24 mouse cellular contexts compared by ENCODE assay signal in genomic region chr6:136558288-136559005, GRCm38 (mm10). TPM values are rescaled to one million over a fixed set of nuclear protein-coding genes. Genes with fewer than 3 reads are reported as not detected.
DNase-seq lines count a peak whose midpoint lies in the region; ATAC-seq and TF ChIP-seq lines count a peak whose summit lies in the region.
"Had no signal": no experiment of that assay in that cellular context is flagged by ENCODE, and none has a peak within 500 bp of the region (broad histone marks: within the 10 kb centered on the region; RNA-seq: fewer than 3 reads in every experiment).

No protein-coding gene starts in this region.

- peak overlapping the region; percentile 30; the same call in 1 of the 2 replicates for H3K27ac ChIP-seq in hindbrain, embryonic 12.5 days
- H3K27ac ChIP-seq in hindbrain, embryonic 14.5 days = no peak overlapping the region
- H3K27ac ChIP-seq in midbrain, embryonic 10.5 days (replicated peaks) = 0 out of 2 replicates have a peak overlapping the region, but pooled peaks have one; percentile 23
- no peak overlapping the region for H3K27ac ChIP-seq in midbrain, postnatal 0 days (ENCODE audit: low read depth, low read length)
- H3K27ac ChIP-seq in olfactory bulb, adult 2 months (ENCODE audit: insufficient read depth, low read depth, low read length) = peak overlapping the region; percentile 59; the same call in 1 of the 2 replicates
- H3K27ac ChIP-seq: embryonic facial prominence, embryonic 13.5 days; gastrocnemius, adult 2 months; heart, embryonic 15.5 days; limb, embryonic 12.5 days had no signal

- no peak for DNase-seq in hindbrain, embryonic 14.5 days (ENCODE audit: low spot score)
- no peak for DNase-seq in midbrain, embryonic 10.5 days (ENCODE audit: low spot score)
- no peak for DNase-seq in midbrain, postnatal 0 days (ENCODE audit: low spot score)
- DNase-seq in R1 (ENCODE audit: low read depth, low spot score) = peak; percentile 72
- DNase-seq in urinary bladder, postnatal 14 days (ENCODE audit: low spot score) = no peak
- DNase-seq: adrenal gland, adult 2 months; cerebellum, adult 11-12 months; cerebellum, postnatal 25 days; embryo, embryonic 11 days; gastrocnemius, adult 2 months; heart, postnatal 36 days; kidney, adult 2 months; kidney, postnatal 10 days; lung, adult 18-20 months; lung, postnatal 10 days; thymus, postnatal 14 days had no signal

- 85% methylated on average over 8 of the region's 8 CpGs for WGBS in hindbrain, embryonic 12.5 days
- WGBS in hindbrain, embryonic 14.5 days = 78% methylated on average over 8 of the region's 8 CpGs
- WGBS in midbrain, embryonic 10.5 days = 87% methylated on average over 8 of the region's 8 CpGs
- 77% methylated on average over 8 of the region's 8 CpGs for WGBS in midbrain, postnatal 0 days
- 64% methylated on average over 8 of the region's 8 CpGs for WGBS in olfactory bulb, adult 2 months

- no peak for TF ChIP-seq POLR2A in olfactory bulb, adult 2 months (IDR thresholded peaks at IDR 0.05; ENCODE audit: insufficient read depth, low read depth, low read length)

- TF ChIP-seq CTCF in midbrain, postnatal 0 days (IDR thresholded peaks at IDR 0.05) = no peak
- no peak for TF ChIP-seq CTCF in olfactory bulb, adult 2 months (IDR thresholded peaks at IDR 0.05; ENCODE audit: insufficient read depth, low read depth, low read length)

- peaks cover 36% of the 10 kb centered on the region for H3K36me3 ChIP-seq in hindbrain, embryonic 12.5 days
- peaks cover 36% of the 10 kb centered on the region for H3K36me3 ChIP-seq in hindbrain, embryonic 14.5 days (replicated peaks; ENCODE audit: control insufficient read depth, insufficient read depth)
- peaks cover 64% of the 10 kb centered on the region for H3K36me3 ChIP-seq in midbrain, embryonic 10.5 days
- H3K36me3 ChIP-seq in midbrain, postnatal 0 days (ENCODE audit: insufficient read depth, low read length) = peaks cover 29% of the 10 kb centered on the region

- no peaks in the 10 kb centered on the region for H3K27me3 ChIP-seq in hindbrain, embryonic 12.5 days
- no peaks in the 10 kb centered on the region for H3K27me3 ChIP-seq in hindbrain, embryonic 14.5 days (ENCODE audit: control insufficient read depth, insufficient read depth, low read length)
- H3K27me3 ChIP-seq in midbrain, embryonic 10.5 days (ENCODE audit: low read depth, poor library complexity, severe bottlenecking) = no peaks in the 10 kb centered on the region
- H3K27me3 ChIP-seq in midbrain, postnatal 0 days (ENCODE audit: insufficient read depth, low read length) = no peaks in the 10 kb centered on the region
- H3K27me3 ChIP-seq: embryonic facial prominence, embryonic 13.5 days; heart, embryonic 15.5 days; limb, embryonic 12.5 days had no signal

- H3K4me2 ChIP-seq in hindbrain, embryonic 12.5 days (replicated peaks) = no peak overlapping the region
- H3K4me2 ChIP-seq in hindbrain, embryonic 14.5 days (replicated peaks) = no peak overlapping the region
- H3K4me2 ChIP-seq in midbrain, postnatal 0 days (ENCODE audit: low read depth, low read length, poor library complexity, severe bottlenecking) = no peak overlapping the region
- H3K4me2 ChIP-seq: embryonic facial prominence, embryonic 13.5 days; heart, embryonic 15.5 days; limb, embryonic 12.5 days; liver, embryonic 11.5 days; midbrain, embryonic 11.5 days had no signal

- H3K4me1 ChIP-seq in hindbrain, embryonic 12.5 days = peaks cover 18% of the 10 kb centered on the region
- peaks cover 9% of the 10 kb centered on the region; the same call in 1 of the 2 replicates for H3K4me1 ChIP-seq in hindbrain, embryonic 14.5 days (replicated peaks; ENCODE audit: control insufficient read depth, insufficient read depth, low read length)
- peaks cover 21% of the 10 kb centered on the region for H3K4me1 ChIP-seq in midbrain, embryonic 10.5 days
- H3K4me1 ChIP-seq in midbrain, postnatal 0 days (ENCODE audit: insufficient read depth, low read length) = no peaks in the 10 kb centered on the region
- peaks cover 11% of the 10 kb centered on the region for H3K4me1 ChIP-seq in olfactory bulb, adult 2 months (ENCODE audit: control insufficient read depth, insufficient read depth, low read length)

- H3K9ac ChIP-seq in hindbrain, embryonic 12.5 days = no peak overlapping the region
- no peak overlapping the region for H3K9ac ChIP-seq in hindbrain, embryonic 14.5 days
- H3K9ac ChIP-seq in midbrain, postnatal 0 days (replicated peaks; ENCODE audit: low read length, poor library complexity, severe bottlenecking) = no peak overlapping the region
- H3K9ac ChIP-seq: embryonic facial prominence, embryonic 13.5 days; heart, embryonic 15.5 days; limb, embryonic 12.5 days had no signal

- ATAC-seq in hindbrain, embryonic 12.5 days (ENCODE audit: low FRiP score) = 0 out of 2 replicates have a peak, but pooled peaks have one; percentile 12
- no peak for ATAC-seq in hindbrain, embryonic 14.5 days (ENCODE audit: low FRiP score)
- ATAC-seq in midbrain, postnatal 0 days (ENCODE audit: low FRiP score) = no peak

- no peaks in the 10 kb centered on the region for H3K9me3 ChIP-seq in hindbrain, embryonic 12.5 days (replicated peaks)
- H3K9me3 ChIP-seq in hindbrain, embryonic 14.5 days (ENCODE audit: control insufficient read depth, low read length) = no peaks in the 10 kb centered on the region
- H3K9me3 ChIP-seq in midbrain, embryonic 10.5 days (replicated peaks) = no peaks in the 10 kb centered on the region
- no peaks in the 10 kb centered on the region for H3K9me3 ChIP-seq in midbrain, postnatal 0 days (ENCODE audit: low read length)
- H3K9me3 ChIP-seq: embryonic facial prominence, embryonic 13.5 days; heart, embryonic 15.5 days; limb, embryonic 12.5 days had no signal

- H3K4me3 ChIP-seq in hindbrain, embryonic 12.5 days = no peak overlapping the region
- H3K4me3 ChIP-seq in hindbrain, embryonic 14.5 days (replicated peaks; ENCODE audit: low read length) = no peak overlapping the region
- H3K4me3 ChIP-seq in midbrain, embryonic 10.5 days = no peak overlapping the region
- H3K4me3 ChIP-seq in midbrain, postnatal 0 days (ENCODE audit: low read depth, low read length) = no peak overlapping the region
- H3K4me3 ChIP-seq in olfactory bulb, adult 2 months (ENCODE audit: insufficient read depth, low read depth, low read length) = no peak overlapping the region
- H3K4me3 ChIP-seq: embryonic facial prominence, embryonic 13.5 days; erythroblast, embryonic 14.5 days; gastrocnemius, adult 2 months; heart, embryonic 15.5 days; limb, embryonic 12.5 days had no signal

RNA-seq across cellular contexts. Expression of gene Atf7ip, which starts 52.5 kb away (rescaled TPM):
- 63.8 and 77.2 TPM in 2 replicates for polyA plus RNA-seq in hindbrain, embryonic 12.5 days (2016; fragmentation: Nextera tagmentation; extraction: Ambion mirVana)
- 42.8 and 49.7 TPM in 2 replicates for polyA plus RNA-seq in hindbrain, embryonic 14.5 days (2014; fragmentation: Nextera tagmentation; extraction: Ambion mirVana)
- polyA plus RNA-seq in midbrain, embryonic 10.5 days (2016; fragmentation: Nextera tagmentation; extraction: Ambion mirVana) = 37.4 and 45.7 TPM in 2 replicates
- 43.1 and 55.2 TPM in 2 replicates for total RNA-seq in midbrain, postnatal 0 days (2014; rRNA removed)
- 18.9 and 28.7 TPM in 2 replicates for polyA plus RNA-seq in midbrain, postnatal 0 days (2015; fragmentation: Nextera tagmentation; extraction: Ambion mirVana)
- polyA plus RNA-seq in olfactory bulb, adult 2 months (2012; ENCODE audit: insufficient read depth, insufficient read length, low replicate concordance, missing spikeins) = 143 TPM in 1 of 2 replicates, not detected in the other

Comparison
In these comparisons a context has a peak if more than half of its experiments do, and no peak if none do; other contexts are left out.
1. H3K27ac ChIP-seq: peak in hindbrain, embryonic 12.5 days (single experiment), midbrain, embryonic 10.5 days (single experiment) and olfactory bulb, adult 2 months (single experiment); none in hindbrain, embryonic 14.5 days (single experiment) and midbrain, postnatal 0 days (single experiment).